Mouse (Mus musculus): Measurements from ENCODE around the gene Gm10491.
A peak's percentile ranks its signal among the peaks of the same experiment; 100 is the strongest.
"Not testable (repeated sequence)": the region's sequence is repeated elsewhere in the genome, so short reads cannot be mapped to it uniquely, and the experiment has no call there.

Gm10491 gene

GRCm38 (mm10) chrX:7907735-7908134 is at the start of gene Gm10491:
Gm10491 (minus strand) TSS chrX:7907835.
- DNase-seq (ENCODE audit: extremely low spot score, low read depth, low spot score) = no peak

GRCm38 (mm10) chrX:7950091-7950490 is 42.5 kb upstream of the Gm10491 start:
- DNase-seq (ENCODE audit: extremely low spot score, low read depth, low spot score) = no peak

DNA sequence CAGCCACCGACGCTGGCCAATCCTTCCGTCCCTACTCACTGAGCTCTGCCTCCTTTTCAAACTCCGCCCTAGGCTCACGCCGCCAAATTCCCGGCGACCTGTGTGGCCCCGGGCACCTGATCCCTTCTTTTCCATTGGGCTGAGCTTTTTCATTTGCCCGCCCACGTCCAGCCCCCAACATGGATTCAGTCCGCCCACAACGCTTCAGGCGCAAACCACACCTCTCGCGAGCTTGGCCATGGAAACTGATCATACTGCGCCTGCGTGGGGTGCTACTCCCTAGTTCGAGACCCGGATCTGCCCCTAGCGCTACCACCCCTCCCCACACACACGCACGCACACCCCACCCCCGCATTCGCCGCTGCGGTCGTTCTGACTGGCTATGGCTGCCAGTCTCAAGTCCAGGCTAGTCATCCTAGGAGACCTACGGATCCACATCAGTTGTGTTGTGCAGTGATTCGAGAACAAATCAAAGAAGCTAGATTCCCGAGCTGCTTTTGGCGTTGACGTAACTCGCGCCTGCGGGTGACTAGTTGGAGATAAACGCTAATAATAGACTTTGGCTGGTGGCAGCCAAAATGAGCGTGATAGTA is 40.4 kb upstream of the Gm10491 start:
- DNase-seq (ENCODE audit: extremely low spot score, low read depth, low spot score) = peak; percentile 57

- no peak for DNase-seq (ENCODE audit: extremely low spot score, low read depth, low spot score)
These were observed 39.7 kb upstream of the Gm10491 start, which contains the start of gene Hdac6 for GRCm38 (mm10) chrX:7947108-7947899. Hdac6 (minus strand) TSS chrX:7947889.

- DNase-seq (ENCODE audit: extremely low spot score, low read depth, low spot score) = no peak
These were observed 38.0 kb upstream of the Gm10491 start for GRCm38 (mm10) chrX:7945618-7946017.

DNA sequence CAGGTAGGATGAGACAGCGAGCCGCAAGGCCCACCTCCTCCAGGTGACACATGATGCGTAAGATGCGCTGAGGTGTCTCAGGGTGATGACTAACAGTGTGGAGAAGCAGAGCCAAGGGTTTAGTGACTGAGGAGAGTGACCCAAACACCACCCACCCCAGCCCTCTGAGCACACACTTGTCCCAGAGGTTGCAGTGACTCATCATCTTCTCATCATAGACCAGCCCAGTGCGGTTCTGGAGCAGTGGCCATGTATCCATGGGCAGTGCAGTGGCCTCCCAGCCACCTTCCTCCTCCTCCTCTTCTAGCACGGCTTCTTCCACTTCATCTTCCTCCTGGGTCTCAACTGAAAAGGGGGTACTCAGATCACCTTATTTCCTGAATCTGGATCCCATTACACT is 30.0 kb upstream of the Gm10491 start:
- no peak for DNase-seq (ENCODE audit: extremely low spot score, low read depth, low spot score)

GRCm38 (mm10) chrX:7936874-7937273 is 29.2 kb upstream of the Gm10491 start:
- no peak for DNase-seq (ENCODE audit: extremely low spot score, low read depth, low spot score)

GRCm38 (mm10) chrX:7928270-7928790 is 20.7 kb upstream of the Gm10491 start, which contains the start of gene Eras:
Eras (minus strand) TSS chrX:7928607.
- no peak for DNase-seq (ENCODE audit: extremely low spot score, low read depth, low spot score)

DNA sequence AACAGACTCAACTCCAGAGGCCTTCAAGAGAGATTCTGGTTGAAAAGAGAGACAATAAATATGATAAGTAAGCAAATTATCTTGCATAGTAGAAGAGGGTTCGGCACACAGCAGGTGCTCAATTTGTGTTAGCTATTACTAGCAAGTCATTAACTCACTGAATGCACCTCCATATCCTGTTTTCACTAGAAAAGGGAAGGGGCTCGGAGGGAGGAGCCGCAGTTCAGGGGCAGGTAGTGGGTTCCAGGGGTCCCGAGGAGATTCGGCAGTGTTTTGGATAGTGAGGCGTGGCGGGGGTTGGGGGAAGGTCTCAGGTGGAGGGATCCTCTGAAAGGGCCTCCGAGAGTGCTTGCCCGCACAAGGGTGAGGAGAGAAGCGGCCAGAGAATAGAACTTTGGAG is 19.5 kb upstream of the Gm10491 start:
- no peak for DNase-seq (ENCODE audit: extremely low spot score, low read depth, low spot score)

DNA sequence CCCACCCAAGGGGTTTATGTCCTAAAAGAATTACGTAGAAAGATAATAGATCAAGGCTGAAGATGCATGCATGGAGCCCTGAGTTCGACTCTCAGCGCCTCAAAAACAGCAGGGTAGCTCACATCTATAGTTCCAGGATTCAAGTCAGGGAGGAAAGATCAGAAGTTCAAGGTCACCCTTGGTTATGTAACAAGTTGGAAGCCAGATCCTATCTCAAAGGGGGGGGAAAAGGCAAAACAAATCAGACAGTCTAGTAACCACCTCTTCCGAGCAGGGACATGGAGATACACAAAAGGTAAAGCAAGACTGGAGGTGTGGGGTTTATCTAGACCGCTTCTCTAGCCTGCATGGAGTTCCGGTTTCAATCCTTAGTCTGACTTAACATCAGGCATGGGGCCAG is 18.6 kb upstream of the Gm10491 start:
- DNase-seq (ENCODE audit: extremely low spot score, low read depth, low spot score) = no peak

DNA sequence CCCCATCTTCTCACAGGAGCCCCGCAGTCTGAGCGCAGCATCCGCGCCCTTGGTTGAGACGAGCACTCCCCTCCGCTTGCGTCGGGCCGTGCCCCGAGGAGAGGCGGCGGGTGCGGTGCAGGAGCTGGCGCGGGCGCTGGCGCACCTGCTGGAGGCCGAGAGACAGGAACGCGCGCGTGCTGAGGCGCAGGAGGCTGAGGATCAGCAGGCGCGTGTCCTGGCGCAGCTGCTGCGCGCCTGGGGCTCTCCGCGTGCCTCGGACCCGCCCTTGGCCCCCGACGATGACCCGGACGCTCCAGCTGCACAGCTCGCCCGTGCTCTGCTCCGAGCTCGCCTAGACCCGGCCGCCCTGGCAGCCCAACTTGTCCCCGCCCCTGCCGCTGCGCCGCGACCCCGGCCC is 14.4 kb upstream of the Gm10491 start:
- no peak for DNase-seq (ENCODE audit: extremely low spot score, low read depth, low spot score)

DNA sequence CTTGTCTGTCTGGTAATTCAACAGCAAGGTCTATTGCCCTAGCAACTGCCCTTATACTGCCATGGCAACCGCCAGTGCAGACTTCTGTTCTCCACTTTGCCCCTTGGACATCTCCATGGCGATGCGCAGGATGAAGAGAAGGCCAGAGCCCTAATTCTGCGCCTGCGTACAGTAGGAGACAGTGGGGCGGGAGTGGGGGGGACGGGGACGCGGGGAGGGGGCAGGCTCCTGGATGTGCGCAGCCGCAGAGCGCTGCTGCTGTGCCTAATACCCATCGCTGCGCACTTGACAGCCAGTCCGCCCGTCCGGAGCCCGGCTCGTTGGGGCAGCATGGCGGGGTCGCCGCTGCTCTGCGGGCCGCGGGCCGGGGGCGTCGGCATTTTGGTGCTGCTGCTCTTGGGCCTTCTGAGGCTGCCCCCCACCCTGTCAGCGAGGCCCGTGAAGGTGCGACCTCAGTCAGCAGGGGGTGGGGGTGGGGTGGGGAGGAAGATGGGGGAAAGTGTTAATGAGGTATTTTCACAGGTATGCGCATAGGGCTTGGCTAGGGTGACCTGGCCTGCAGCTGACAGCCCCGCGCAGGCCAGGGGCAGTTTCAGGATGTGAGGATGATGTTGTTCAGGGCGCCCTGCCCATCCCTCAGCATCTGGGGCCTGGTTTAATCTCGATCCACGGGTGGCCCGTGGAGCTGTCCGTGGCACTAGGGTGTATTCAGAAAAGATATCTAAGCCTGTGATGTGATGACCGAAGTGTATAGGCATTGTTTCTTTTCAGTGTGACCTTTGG is 12.2 kb upstream of the Gm10491 start, which contains the start of gene Pcsk1n:
Gene Pcsk1n (plus strand): TSS at position 222 of the 783 bp plus-strand sequence.
- DNase-seq (ENCODE audit: extremely low spot score, low read depth, low spot score) = no peak

GRCm38 (mm10) chrX:7917960-7918359 is 10.3 kb upstream of the Gm10491 start:
- DNase-seq (ENCODE audit: extremely low spot score, low read depth, low spot score) = not testable (repeated sequence)

- not testable (repeated sequence) for DNase-seq (ENCODE audit: extremely low spot score, low read depth, low spot score)
These were observed 8.0 kb upstream of the Gm10491 start for GRCm38 (mm10) chrX:7915669-7916068.

DNA sequence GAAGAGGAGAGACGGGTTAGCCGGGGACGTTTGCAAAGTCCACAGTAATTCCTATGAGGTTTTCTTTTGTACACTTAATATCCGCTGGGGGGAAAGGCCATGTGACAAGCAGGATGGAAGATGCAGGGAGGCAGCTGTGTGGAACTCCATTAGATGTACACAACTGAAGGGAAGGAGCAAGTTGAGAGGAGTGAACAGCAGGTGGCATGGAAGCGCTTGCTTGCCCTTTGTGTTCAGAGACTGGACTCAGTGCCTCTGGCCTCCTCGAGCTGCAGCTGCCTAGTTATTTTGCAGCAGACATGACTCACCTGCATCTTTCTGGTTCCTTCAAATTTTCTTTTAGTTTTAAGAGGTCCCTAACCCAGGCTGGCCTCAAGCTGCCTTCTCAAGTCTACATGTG is 2.8 kb upstream of the Gm10491 start:
- no peak for DNase-seq (ENCODE audit: extremely low spot score, low read depth, low spot score)

GRCm38 (mm10) chrX:7909242-7909641 is 1.6 kb upstream of the Gm10491 start, which contains the start of gene Gm10490:
Gm10490 (plus strand) TSS chrX:7909542.
- DNase-seq (ENCODE audit: extremely low spot score, low read depth, low spot score) = not testable (repeated sequence)

GRCm38 (mm10) chrX:7904441-7904840 is 3.2 kb downstream of the Gm10491 start:
- DNase-seq (ENCODE audit: extremely low spot score, low read depth, low spot score) = no peak

DNA sequence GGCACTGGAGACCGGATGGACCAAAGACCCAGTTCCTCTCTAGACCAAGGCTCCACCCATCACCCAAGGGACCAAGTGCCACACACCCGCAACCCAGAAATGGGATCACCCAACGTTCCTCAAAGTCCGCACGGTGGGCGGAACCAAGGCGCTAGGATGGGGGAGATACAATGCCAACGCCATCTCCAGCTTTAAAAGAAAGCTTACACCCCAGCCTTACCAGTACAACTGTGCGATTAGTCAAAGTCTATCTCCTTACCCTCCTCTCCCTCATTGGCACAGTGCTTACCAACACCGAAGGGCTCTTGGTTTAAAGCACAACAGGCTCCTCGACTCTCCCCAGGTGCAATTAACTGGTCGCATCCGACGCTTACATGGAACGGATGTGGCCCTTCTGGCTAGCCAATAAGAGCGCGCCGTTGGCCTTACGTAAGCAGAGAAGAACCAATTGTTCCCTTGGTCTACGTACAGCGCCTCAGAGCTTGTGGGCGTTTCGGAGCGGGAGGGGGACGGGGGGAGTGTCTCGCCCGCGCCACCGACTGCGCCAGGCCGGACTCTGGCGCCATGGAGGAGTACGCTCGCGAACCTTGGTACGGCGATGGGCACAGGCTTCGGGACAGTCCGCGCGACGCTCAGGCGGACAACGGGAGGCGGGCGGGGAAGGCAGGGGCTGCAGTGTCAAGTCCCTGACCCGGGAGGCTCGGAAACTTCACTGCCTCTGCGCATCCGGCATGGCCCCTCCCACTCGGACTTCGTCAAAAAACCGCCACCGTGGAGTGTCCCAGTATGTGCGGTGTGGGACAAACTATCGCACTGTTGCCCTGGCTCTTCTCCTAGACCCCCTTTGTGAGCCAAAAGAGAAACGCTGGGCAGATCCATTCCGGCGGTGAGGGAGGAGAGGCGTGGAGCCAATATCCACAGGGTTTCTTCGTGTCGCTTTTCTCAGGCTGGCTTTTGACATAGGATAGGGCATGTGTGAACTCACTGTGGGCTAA is 8.5 kb downstream of the Gm10491 start, which contains the start of the genes Pqbp1 and Timm17b:
Gene Pqbp1 (minus strand): TSS at position 390 of the 995 bp plus-strand sequence.
Gene Timm17b (plus strand): TSS at position 478 of the 995 bp plus-strand sequence.
- peak; percentile 83 for DNase-seq (ENCODE audit: extremely low spot score, low read depth, low spot score)

GRCm38 (mm10) chrX:7898211-7898610 is 9.4 kb downstream of the Gm10491 start:
- DNase-seq (ENCODE audit: extremely low spot score, low read depth, low spot score) = no peak

All from hindlimb bud, embryonic 11.5 days (tissue).